Mouse (Mus musculus) heart, postnatal 0 days (tissue): ENCODE measurements around the gene Trpc3. TPM values are rescaled to one million over a fixed set of nuclear protein-coding genes. Genes with fewer than 3 reads are reported as not detected.

Experiments used
- ATAC-seq: fragments of 200-750 bp; cut with Nextera tagmentation; 2 replicates; pipeline ENCODE4 v1.8.0; 2017; ENCODE audit warnings: low read depth, moderate number of reproducible peaks, moderate library complexity; ENCODE audit not compliant: insufficient read depth
- DNase-seq: peaks from one replicate; pipeline ENCODE4 v3.0.0-alpha.2; 2016; ENCODE audit warnings: low spot score
- H3K27ac ChIP-seq: fragments of 300-500 bp; sonication (generic); 2 replicates; pipeline ENCODE4 v1.5.1; 2014; ENCODE audit warnings: low read depth, mild to moderate bottlenecking
- H3K27me3 ChIP-seq: fragments of 300-500 bp; sonication (generic); 2 replicates; pipeline ENCODE4 v1.6.1; 2014; ENCODE audit warnings: low read length, mixed read lengths; ENCODE audit not compliant: control insufficient read depth, insufficient read depth
- H3K36me3 ChIP-seq: fragments of 300-500 bp; sonication (generic); replicated peaks from 2 replicates; pipeline ENCODE4 v1.6.1; 2014; ENCODE audit warnings: low read length, mixed read lengths; ENCODE audit not compliant: control insufficient read depth, insufficient read depth
- H3K4me1 ChIP-seq: fragments of 300-500 bp; sonication (generic); 2 replicates; pipeline ENCODE4 v1.6.1; 2014; ENCODE audit warnings: antibody characterized with exemption; ENCODE audit not compliant: control insufficient read depth, insufficient read depth
- H3K4me2 ChIP-seq: fragments of 300-500 bp; sonication (generic); 2 replicates; pipeline ENCODE4 v1.6.1; 2014; ENCODE audit warnings: low read depth, mild to moderate bottlenecking, low read length, moderate library complexity
- H3K4me3 ChIP-seq: fragments of 300-500 bp; sonication (generic); 2 replicates; pipeline ENCODE4 v1.5.1; 2014; ENCODE audit warnings: low read depth, low read length
- H3K9ac ChIP-seq: fragments of 300-500 bp; sonication (generic); replicated peaks from 2 replicates; pipeline ENCODE4 v1.6.1; 2014; ENCODE audit warnings: low read depth, low read length, mixed read lengths
- H3K9me3 ChIP-seq: fragments of 300-500 bp; sonication (generic); replicated peaks from 2 replicates; pipeline ENCODE4 v1.6.1; 2016; ENCODE audit warnings: low read length; ENCODE audit not compliant: control insufficient read depth
- CTCF ChIP-seq: IDR thresholded peaks from 2 replicates; pipeline ENCODE4 v1.5.1; 2016; ENCODE audit warnings: antibody characterized with exemption, control low read depth, low read depth
- EP300 ChIP-seq: IDR thresholded peaks from 2 replicates; pipeline ENCODE4 v1.6.1; 2016; ENCODE audit warnings: antibody characterized with exemption, low read depth
- WGBS: fragments of 180-500 bp; shearing (Covaris S2); extraction: QIAGEN DNeasy Blood & Tissue Kit; methylation state at CpG from one replicate; pipeline ENCODE4 v1.1.7; 2014; 5-methylcytosine and 5-hydroxymethylcytosine counted together
- polyA plus RNA-seq: library from polyadenylated mRNA; unstranded; fragments of >200 nt; fragmentation: Nextera tagmentation; extraction: Ambion mirVana; gene quantifications from 2 replicates; pipeline ENCODE4 v1.2.1, GENCODE M21; 2015
- total RNA-seq: library from RNA; depleted of rRNA; stranded (reverse); fragments of >200 nt; gene quantifications from 2 replicates; pipeline ENCODE4 v1.2.3, GENCODE M21; 2014; ENCODE audit warnings: low replicate concordance; rRNA removed

Trpc3 gene
- 6.3 and 9.1 TPM in 2 replicates for total RNA-seq
- 2.8 and 3.5 TPM in 2 replicates for polyA plus RNA-seq

- under 1% methylated on average over 80 of the region's 91 CpGs for WGBS
- Histone ChIP-seq H3K9ac (peak within 1 kb of the TSS; percentile 57), H3K4me1 (no peaks in the 10 kb centered on the region), H3K36me3 (no peaks in the 10 kb centered on the region), H3K4me2 (peak within 1 kb of the TSS; percentile 74), H3K9me3 (no peaks in the 10 kb centered on the region), H3K27me3 (no peaks in the 10 kb centered on the region), H3K4me3 (peak within 1 kb of the TSS; percentile 60), H3K27ac (peak within 1 kb of the TSS; percentile 26)
- ATAC-seq (peak; percentile 80), DNase-seq (peak; percentile 62)
- TF ChIP-seq EP300 (no peak), CTCF (peak; percentile 30; the same call in 1 of the 2 replicates)
Measured at GRCm38 (mm10) chr3:36689392-36690291, at the start of gene Trpc3. Trpc3 (minus strand) TSS chr3:36690167.

DNA sequence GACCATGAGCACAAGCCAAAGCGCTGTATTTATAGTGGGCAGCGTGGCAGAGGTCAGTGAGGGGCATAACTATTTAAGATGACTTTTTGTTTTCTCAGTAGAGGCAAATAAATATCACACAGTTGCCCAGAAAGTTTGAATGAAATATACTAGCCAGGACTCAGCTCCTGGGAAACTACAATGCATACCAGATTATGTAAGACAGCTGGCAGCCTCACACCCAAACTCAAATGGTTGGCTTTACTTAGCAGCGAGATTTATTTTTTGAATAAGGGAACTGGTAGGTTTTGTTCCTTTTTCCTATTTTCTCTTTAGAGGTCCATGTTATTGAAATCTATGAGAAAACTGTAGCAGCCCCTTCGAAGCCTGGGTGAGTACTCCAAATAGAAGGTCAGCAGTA, 48.1 kb upstream of the Trpc3 start:
- TF ChIP-seq CTCF (no peak), EP300 (no peak)
- H3K27ac ChIP-seq, result no peak overlapping the region
- no peaks in the 10 kb centered on the region for H3K4me1 ChIP-seq
- DNase-seq (no peak), ATAC-seq (no peak)
- WGBS, result 60% methylated on average over 4 of the region's 4 CpGs
- no peaks in the 10 kb centered on the region for H3K27me3 ChIP-seq
- H3K9me3 ChIP-seq, result no peaks in the 10 kb centered on the region
- H3K4me2 ChIP-seq, result no peak overlapping the region
- H3K9ac ChIP-seq, result no peak overlapping the region
- no peak overlapping the region for H3K4me3 ChIP-seq
- no peaks in the 10 kb centered on the region for H3K36me3 ChIP-seq

GRCm38 (mm10) chr3:36733075-36733474, 43.1 kb upstream of the Trpc3 start:
- no peaks in the 10 kb centered on the region for H3K9me3 ChIP-seq
- 85% methylated on average over 4 of the region's 4 CpGs for WGBS
- TF ChIP-seq EP300 (no peak), CTCF (no peak)
- H3K4me2 ChIP-seq, result no peak overlapping the region
- no peak overlapping the region for H3K27ac ChIP-seq
- ATAC-seq (no peak), DNase-seq (no peak)
- H3K4me1 ChIP-seq, result no peaks in the 10 kb centered on the region
- no peaks in the 10 kb centered on the region for H3K27me3 ChIP-seq
- H3K9ac ChIP-seq, result no peak overlapping the region
- H3K36me3 ChIP-seq, result no peaks in the 10 kb centered on the region
- no peak overlapping the region for H3K4me3 ChIP-seq

- ATAC-seq (no peak), DNase-seq (no peak)
- Histone ChIP-seq H3K27ac (no peak overlapping the region), H3K27me3 (no peaks in the 10 kb centered on the region), H3K4me3 (no peak overlapping the region), H3K36me3 (no peaks in the 10 kb centered on the region), H3K4me1 (no peaks in the 10 kb centered on the region), H3K9ac (no peak overlapping the region), H3K9me3 (no peaks in the 10 kb centered on the region), H3K4me2 (no peak overlapping the region)
- WGBS, result 52% methylated on average over 8 of the region's 8 CpGs
- TF ChIP-seq EP300 (no peak), CTCF (no peak)
Measured at GRCm38 (mm10) chr3:36726545-36726944, 36.6 kb upstream of the Trpc3 start.

- H3K9ac ChIP-seq, result no peak overlapping the region
- H3K27me3 ChIP-seq, result no peaks in the 10 kb centered on the region
- H3K4me2 ChIP-seq, result no peak overlapping the region
- TF ChIP-seq EP300 (no peak), CTCF (no peak)
- no peaks in the 10 kb centered on the region for H3K36me3 ChIP-seq
- H3K4me1 ChIP-seq, result no peaks in the 10 kb centered on the region
- 38% methylated on average over 3 of the region's 3 CpGs for WGBS
- ATAC-seq, result no peak
- no peak overlapping the region for H3K27ac ChIP-seq
- no peak overlapping the region for H3K4me3 ChIP-seq
- H3K9me3 ChIP-seq, result no peaks in the 10 kb centered on the region
- DNase-seq, result no peak
Measured at GRCm38 (mm10) chr3:36721850-36722249, 31.9 kb upstream of the Trpc3 start.
